Mouse (Mus musculus) cerebellum, adult 11 months (tissue): ENCODE measurements around the gene Susd2.

ENCODE experiments used
- DNase-seq: peaks from one replicate; pipeline ENCODE4 v3.0.0; 2022

The Susd2 gene

DNA sequence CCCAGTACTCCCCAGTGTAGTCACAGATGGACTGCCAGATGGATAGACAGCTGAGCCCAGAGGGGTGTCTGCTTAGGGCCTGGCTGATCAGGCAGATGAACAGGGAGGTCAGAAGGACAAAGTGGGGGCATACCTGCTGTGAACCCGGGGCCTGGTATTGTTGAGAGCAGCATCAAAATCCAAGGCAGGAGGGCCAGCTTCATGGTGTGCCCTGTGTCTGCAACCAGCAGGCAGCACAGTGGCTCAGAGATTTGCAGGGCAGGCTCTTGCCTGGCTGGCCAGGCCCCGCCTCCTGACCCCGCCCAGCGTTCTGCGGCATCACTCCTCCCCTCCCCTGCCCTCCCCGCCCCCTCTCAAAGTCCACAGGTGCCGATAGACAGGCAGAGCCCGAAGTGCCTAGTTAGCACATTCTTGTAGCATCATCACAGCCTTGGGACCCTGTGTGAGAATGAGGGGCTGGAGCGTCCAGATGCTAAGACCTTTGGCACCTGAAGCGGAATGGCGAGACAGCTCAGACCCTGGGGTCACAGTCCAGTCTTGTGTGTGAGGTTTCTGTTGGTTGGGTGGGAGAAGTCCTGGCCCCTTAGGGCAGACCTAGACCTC lies at the start of gene Susd2:
Susd2 (minus strand) TSS at position 268 of the 603 bp plus-strand sequence.
- peak; percentile 87 for DNase-seq

DNA sequence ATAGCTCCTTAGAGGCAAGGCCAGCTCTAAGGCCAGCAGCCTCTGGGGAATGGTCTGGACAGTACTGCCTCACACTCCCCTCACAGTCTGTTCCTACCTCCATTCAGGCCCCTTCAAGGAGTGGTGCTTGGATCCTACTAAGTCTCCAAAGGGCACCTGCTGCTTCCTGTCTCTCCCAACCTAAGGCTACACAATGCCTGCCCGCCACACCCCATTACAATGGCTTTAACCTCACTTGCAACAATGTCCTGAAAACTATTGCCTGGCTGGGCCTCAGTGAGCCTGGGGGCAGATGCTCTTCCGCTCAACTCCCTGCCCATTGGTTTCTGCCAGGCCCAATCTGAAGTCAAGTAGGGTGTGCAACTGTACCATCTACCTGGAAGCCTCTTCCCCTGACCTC lies 44.8 kb upstream of the Susd2 start:
- no peak for DNase-seq

DNA sequence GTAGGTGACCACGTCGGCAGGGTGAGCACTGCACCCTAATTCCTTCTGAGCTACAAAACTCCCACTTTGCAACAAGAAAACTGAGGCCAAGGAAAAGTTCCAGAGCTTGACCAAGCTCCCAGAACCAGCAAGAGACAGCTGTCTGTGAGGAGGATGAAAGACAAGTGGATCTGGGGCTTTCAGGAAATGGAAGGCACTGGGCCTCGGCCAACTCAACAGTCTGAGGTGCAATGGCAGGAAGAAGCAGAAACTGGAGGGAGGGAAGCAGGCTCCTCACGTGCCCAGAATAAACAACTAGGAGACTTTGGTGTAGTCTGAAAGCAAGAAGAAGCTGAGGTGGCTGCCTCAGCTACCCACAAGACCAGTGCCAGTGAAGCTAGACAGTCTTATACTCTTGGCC lies 42.9 kb upstream of the Susd2 start:
- no peak for DNase-seq

DNA sequence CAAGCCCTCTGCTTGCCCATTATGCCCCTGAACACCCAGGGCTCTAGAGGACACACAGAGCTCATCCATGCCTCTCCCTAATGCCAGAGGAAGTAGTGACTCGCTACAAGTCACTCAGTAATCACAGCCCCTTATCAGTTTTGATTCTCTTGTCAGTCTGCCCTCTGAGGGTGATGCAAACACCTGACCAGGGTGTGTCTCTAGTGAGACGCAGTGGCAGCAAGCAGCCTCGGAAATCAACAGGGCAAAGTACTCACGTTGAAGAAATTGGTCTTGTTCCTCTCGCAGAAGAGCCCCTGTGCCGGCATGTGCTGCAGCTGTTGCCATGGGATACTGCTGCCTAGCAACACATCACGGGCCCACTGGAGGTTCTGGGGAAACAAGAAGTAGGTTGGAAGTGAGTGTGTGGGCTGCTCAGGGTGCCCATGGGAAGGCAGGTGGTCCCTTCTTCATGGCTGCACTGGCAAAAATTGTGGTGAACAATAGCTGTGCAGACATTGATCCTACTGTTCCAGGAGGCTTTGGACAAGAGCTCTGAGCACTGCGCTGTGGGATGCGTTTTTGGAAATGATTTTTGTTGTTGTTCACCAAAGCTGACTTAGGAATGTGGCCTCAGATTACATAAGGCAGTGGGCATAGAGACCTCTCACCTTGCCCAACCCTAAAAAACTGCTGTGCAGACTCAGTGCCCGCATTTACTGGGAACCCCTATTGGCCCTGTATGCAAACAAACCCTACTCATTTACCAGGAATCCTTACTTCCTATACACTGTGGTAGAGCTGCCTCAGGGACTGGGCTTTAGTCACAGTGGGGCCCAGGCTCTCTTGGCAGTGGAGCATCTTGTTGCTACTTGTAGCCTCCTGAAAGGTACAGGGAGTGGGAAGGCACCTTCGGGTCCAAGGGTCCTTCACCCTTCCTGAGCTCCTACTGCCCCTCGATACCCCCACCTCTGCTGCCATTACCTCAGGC lies 40.5 kb upstream of the Susd2 start:
- DNase-seq, result no peak

DNA sequence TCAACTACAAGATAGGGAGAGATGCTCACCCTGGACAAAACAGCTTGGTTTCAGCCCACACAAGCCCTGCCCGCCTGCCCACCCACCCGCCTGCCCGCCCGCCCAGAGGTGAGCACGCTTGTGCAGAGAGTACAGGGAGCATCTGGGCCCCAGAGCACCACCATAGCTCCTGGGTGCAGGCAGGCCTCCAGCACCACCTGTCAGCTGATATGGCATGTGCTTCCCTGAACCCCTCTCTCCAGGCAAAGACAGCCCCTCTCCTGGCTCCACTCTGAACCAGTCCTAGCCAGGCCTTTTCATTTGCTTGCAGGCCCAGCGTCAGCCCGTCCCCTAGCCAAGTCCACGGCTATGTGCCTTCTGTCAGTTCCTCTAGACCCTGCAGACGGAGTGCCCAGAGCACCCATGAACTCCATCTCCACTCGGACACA lies 36.8 kb upstream of the Susd2 start:
- DNase-seq, result no peak

DNA sequence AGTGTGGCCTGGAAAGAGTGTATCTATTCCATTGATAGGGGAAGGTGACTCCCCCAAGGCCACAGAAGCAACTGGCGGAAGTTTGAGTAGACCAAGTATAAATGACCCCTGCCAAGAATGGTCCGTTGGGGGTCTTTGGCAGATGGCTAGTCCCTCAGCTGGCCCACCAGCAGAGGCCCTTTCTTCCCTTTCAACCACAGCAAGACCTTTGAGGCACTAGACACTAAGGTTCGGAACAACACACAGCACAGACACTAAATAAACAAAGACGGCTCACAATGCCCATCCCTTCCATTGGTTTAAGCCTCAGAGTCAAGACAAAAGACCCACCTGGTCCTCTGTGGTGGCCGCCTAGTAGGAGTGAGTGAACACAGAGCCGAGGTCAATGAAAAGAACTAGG lies 35.4 kb upstream of the Susd2 start:
- DNase-seq, result no peak

DNA sequence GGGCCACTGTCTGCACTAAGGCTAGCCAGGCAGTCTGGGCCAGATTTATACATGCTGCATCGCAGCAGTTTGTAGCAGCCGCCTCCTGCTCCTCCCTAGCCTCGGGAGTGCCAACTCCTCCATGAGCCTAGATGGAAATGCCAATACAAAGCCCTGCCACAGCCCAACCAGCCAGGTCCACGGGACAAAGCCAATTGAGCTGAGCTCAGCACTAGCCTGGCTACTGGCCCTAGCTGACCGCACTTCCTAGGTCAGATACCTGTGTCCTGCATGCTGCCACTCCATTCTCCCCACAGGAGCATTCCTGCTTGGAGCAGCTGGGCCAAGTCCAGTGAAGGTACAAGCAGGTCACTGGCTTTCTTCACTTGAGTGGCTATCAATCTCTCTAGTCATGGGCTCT lies 34.2 kb upstream of the Susd2 start:
- peak; percentile 68 for DNase-seq

DNA sequence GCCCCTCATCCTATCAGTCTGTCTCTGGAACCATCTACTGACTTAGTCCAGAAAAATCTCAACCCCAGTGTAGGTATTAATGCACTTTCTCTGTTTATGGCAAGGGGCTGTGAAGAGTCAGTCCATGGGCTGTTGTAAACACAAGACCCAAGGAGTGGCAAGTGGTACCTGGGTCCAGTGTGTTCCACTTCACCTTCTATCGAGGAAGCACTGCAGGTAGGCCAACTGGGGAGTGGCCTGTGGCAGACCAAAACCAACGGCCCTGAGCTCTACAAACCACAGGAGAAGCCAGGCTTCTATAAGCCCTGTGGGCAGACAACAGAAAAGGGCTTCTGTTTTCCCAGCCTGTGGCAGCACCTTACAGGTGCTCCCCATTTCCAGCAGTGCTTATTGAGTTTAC lies 33.8 kb upstream of the Susd2 start:
- DNase-seq, result no peak

DNA sequence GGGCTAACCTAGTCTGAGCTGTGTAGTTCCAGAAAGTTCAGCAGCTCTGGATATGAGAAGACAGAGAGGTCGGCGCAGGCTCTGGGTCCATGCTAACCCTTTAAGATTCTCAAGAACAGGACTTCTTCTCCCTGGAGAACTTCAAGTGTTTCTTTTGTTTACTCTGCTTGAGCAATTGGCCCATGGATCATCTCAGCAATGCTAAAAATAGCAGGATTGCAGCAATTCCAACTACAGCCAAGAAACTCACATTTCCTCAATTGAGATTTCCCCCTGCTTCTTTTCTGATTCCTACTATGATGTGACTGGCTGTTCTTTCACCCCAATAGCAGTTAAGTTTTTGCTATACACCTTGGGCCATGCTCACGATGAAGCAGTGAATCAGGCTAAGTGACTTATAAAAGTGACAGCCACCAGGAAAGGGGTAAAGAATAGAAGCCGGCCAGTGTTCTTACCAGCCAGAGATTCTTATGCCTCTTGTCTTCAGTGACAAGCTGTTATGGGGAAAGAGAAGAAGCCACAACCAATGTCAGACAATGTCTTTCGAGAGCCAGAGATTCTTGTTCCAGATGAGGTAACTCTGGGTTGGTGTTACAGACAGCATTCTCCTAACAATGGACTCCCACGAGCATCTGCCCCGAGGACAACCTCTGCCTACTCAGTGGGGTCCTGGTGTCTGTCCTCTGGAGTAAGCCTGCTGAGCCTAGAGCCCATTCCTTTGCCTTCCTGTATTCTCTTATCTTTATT lies 33.2 kb upstream of the Susd2 start:
- no peak for DNase-seq

DNA sequence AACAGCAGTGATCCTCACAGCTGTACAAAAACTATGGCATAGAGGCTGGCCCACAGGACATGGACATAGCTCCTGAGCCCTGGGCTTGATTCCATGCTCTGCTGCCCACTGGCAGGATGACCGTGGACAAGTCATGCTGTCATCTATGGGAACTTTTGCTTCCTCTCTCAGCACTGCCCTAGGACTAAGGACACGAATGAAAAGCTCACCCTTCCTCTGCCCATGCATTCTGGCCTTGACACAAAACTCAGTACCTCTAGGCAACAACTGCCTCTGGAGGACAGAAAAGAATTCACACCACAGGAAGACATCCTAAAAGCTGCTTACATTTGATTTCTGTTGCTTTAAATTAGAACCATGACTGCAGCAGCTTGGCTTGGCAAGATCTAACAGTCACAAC lies 32.5 kb upstream of the Susd2 start:
- no peak for DNase-seq

DNA sequence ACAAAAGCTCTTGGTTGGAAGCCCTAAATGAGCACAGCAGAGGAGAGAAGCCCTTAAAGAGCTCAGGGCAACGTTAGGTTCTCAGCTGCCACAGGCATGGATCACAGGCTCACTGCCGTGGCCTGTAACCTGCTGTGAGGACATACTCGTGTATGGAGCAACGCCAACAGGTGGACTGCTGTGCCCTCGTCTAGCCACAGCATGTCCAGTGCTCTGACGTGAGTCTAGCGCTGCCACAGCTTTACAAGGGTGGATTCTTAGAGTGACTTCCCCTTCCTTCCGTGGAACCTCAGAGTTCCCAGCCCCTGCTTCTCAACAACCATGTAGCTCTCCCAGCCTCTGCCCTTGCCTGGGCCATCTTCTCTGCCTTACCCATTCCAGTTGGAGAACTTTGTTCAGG lies 31.8 kb upstream of the Susd2 start:
- no peak for DNase-seq

DNA sequence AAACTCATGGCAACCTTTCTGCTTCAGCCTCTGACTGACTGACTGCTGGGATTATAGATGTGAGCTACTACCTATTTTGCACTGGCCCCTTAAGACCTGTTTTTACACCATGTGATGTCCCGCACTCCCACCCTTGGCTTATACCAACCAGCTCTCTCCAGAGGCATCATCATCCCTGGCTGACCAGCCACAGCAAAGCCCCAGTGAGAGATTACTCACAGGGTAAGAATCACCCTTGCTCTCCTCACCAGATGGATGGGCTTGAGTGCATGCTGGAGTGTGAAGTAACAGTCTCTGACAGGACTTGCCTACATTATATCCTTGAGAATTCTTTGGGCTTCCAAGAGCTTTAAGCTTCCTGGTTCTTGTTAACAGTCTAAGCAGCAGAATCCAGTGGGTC lies 26.1 kb upstream of the Susd2 start:
- no peak for DNase-seq

DNA sequence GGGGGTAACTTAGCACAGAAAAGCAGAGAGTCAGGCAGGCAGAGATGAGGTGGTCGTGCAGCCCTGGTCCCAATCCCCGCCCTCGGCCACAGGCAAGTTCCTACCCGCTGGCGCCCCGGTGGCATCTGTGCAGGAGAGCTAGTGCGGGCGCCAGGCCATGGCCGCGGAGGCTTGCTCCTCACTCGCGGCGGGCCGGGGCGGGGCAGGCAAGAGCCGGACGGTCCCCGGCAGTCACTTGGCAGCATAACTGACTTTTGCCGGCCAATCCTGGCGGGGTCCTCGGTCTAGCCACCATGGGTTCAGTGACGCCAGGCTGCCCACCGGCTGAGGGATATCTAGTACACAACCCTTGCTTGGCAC lies 24.1 kb upstream of the Susd2 start:
- DNase-seq, result peak; percentile 83

DNA sequence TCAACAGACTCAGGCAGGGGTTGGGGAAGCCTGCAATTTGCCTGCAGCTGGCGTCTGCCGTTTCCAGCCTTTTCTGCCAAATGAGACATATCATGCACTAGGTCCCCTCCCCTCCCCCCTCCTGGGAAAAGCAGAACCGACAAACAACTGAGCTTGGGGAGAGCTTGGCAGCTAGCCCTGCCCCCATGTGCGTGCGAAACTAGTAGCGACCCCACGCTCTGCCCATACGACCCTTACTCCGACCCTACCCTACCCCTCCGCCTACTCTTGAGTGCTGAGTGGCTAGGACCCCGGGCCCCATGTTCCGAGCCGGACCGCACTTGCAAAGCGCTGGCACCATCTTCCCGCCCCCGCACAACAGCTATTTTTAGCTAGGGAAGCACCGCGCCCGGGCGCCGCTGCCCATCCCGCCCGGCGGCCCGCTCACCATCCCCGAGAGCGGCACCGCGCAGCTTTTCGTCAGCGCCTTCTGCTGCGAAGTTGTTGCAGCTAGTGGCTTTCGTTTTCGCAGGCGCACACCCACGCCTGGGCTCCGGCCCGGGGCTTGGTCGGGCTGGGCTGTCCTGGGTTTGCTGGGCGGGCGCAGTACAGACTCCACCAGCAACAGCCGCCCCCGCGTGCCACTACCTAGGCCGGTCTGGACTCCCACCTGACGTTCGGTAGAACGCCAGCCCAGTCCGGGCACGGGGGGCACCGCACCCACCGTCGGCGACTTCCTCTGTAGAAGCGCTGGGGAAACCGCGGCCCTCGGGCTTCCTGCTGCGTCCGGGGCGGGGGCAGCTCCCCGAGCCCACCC lies 23.5 kb upstream of the Susd2 start:
- DNase-seq, result peak; percentile 78

DNA sequence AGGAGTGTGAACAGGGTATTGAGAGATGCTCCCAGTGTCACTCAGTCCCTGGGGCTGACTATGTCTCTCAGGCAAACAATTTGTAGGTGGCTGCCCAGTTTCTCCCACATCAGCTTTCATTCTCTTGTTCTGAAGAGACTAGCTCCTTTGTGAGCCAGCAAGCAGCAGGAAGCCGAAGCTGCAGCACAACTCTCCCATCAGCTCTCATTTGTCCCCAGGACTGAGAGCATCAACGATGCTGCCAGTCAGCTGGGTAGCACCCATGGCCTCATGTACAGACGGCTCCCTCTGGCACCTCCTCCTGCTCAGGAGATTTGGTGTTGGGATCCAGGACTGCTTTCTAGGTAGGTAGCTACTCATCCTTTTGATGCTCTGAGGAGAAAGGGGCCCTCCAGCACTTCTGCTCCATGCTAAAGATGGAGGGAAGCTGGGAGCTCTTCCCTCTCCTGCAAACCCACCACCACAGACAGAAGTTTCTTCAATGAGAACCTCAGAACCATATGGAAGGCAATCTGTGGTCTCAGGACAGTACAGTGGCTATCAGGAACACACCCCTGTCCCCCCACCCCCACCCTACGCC lies 22.7 kb upstream of the Susd2 start:
- no peak for DNase-seq

DNA sequence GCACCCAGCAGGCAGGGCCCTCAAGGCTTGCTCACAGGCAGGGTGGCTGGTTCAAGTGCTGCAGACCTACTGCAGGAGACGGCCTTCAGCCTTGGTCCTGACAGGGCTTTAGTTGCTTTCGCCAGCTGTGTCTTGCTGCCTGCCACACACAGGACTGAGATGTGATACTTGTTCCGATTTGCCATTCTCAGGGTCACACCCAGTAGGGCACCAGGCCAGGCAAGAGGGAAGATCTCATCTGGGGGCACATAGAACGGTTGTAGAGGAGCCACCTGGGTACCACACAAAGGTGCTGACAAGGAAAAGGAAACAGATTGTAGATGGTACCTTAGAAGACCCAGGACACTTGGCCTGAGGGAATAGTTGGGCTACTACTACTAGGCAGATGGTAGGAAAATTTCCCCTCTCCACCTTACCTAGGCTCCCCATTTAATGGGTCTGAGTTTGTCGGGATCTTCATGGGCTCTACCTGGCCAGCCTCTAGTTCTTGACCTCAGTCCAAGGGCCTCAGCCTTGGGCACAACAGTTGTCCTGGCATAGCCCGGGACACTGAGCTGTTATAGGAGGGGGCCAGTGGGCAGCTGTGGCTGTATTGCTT lies 21.0 kb upstream of the Susd2 start:
- DNase-seq, result no peak

DNA sequence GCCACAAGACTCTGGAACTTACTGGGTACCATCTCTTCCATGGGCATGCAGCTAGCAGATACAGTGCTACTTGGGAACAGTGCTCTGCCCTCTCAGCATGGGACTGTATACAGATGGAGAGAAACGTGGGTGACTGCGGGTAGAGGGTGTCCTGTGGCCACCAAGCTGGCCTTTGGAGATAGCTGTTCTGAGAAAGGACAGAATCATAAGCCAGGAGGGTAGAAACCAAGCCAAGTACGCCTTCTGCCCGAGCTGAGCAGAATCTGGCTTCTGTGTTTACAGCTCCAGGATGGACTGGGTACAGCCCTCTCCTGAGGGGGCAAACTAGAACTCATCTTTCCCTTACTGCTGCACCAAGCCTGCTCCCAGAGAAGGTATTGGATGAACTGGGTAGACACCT lies 18.8 kb upstream of the Susd2 start:
- peak; percentile 82 for DNase-seq

DNA sequence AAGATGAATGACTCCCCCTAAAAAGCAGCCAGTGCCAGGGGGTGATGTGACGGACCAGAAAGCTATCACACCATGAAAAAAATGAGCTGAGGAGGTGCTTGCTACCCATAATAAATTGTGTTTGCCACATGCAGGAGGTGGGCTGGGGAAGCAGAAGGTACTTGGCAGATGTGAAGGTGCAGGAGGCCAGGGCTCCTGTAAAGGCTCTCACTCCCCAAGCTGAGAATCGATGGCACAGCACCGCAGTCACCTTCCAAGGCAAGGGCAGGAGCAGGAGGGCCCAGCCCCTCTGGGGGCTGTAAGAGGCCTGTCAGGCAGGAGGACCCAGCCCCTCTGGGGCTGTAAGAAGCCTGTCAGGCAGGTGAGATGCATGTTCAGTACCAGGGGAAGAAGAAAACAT lies 18.1 kb upstream of the Susd2 start:
- DNase-seq, result no peak

DNA sequence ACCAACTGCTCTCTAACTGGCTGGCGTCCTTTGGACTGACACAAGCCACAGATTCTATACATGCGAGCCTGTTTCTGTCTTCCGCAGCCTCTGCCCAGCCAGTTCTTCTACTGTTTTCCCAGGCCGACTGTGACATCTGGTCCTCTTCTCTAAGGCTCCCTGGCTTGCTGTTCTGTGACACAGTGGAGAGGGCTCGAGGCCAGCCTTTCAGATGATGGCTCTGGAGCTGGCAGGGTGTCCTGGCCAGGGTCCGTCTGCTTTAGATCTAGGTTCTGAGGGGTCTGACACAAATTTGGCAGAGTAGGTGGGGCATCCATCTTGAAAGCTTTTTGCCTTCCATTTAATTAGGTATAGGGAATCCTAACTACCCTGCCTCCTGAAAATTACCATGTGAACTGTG lies 17.6 kb upstream of the Susd2 start:
- peak; percentile 53 for DNase-seq

DNA sequence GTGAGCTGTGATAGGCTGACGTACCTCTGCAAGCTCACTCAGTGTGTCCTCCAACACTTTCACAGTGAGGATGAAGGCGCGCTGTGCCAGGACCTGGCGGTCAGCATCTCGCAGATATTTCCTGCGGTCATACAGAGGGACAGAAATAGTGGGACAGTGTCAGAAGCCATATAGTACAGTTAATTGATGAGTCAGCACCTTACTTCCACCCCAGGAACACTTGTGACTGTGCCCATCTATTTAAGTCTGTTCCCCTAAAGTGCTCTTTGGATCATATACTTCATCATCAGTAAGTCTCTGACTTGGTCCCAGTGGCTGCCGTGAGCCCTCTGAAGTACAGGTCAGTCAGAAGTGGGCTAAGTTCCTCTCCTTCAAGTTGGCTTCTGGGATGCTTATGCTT lies 14.0 kb upstream of the Susd2 start:
- DNase-seq, result no peak

DNA sequence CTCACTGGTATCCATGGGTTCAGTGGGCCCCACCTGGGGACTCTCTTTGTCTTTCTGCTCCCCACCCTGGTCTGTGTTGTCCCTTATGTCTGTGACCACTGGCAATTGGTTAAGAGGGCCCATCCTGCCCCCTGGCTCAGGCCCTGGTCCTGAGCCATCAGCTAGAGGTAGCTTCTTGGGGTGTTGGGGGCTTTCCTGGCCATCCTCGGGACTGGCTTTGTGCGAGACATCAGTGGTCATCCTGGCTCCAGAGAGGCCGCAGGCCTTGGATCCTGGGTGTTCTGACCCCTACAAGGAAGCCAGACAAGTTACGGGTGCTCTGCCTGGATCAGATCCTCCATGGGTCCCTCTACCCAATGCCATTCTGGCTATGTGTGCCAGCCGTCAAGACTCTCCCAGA lies 13.4 kb upstream of the Susd2 start:
- no peak for DNase-seq

DNA sequence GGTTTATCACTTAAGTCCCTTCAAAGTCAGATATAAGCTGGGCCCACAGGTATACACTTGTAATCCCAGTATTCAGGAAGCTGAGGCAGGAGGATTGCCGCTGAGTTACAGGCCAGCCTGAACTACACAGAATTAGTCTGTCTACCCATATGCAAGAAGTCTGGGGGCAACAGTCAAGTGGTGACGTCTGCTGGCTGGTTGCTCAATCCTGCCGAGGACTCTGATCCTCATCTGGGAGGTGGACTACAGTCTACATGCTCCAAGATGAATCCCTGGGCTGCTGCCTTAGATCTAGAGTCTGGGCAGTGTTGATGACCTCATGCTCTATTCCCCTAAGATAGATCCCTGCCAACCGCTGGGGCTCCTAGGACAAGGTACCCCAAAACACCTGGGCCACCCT lies 10.2 kb upstream of the Susd2 start:
- DNase-seq, result no peak
